Mouse (Mus musculus): ENCODE measurements around the gene Odc1.

Gene Odc1

DNA sequence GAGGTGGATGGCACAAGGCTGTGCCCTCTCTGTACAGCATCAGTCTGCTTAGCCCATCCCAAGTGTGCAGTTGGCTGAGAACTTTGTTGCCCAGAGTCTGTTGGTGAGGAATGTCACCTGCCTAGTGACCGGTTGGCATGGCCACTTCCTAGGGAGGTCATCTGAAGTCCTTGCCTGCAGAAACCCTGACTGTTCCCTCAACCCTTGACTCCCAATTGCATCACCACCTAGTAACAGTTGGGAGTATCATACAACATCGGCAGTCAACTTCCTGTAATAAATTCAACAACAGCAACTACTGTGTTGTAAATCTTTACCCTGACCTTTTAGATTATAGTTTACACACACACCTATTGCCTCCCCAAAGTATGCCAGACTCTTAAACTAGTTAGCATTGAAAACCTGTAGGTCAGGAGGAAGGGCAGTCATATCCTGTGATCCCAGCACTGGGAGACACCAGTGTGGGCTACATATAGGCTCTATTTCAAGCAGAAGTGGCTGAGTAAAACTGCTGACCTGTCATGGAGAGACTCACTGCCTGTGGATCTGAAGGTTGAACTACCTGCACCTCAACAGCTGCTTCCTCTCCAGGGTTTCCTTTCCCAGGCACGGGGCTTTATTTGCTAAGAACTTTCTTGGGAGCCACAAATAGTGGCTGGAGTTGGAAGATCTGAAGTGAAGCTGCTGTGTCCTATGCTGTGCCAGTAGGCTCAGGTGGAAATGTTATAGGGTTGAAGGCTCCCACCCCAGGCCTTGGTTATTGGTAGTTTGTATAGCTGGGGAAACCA lies 6.8 kb downstream of the Odc1 start:
- DNase-seq: no peak

DNA sequence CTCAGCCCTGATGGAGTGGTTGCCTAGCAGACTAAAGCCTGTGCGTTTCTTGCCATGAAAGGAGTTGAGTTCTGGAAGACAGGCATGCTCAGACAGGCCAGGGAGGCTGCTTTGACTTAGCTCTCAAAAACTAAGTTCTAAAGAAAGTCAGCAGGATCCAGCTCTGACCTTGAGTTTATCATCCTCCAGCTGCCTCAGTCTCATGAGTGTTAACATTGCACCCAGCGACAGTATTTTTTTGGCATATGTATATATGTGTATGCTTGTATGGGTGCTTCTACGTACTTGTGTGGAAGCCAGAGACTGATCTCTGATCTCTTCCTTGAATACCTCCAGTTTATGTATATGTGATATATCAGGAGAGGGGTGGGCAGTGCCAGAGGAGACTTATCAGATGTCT lies 7.8 kb downstream of the Odc1 start:
- DNase-seq: no peak

GRCm38 (mm10) chr12:17552949-17553348 lies 8.4 kb downstream of the Odc1 start:
- no peak for DNase-seq

DNA sequence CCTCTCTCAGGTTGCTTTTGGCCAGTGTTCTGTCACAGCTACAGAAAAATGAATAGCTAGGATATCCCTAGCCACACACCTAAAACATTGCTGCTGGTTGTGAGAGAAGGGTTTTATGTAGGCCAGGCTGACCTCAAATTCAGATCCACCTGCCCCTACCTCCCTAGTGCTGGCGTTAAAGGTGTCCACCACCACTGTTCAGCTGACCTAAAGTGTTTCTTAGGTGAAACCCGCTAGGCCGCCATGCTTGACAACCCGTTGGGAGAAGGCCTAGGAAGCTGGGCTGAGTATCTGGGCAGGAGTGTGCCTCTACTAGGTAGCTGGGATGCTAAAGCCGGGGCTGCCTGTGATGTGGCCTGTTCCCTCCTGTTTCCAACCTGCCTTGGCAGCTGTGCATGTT lies 9.0 kb downstream of the Odc1 start:
- no peak for DNase-seq

GRCm38 (mm10) chr12:17554200-17554951 lies 9.8 kb downstream of the Odc1 start:
- DNase-seq: peak; percentile 81 to 94

GRCm38 (mm10) chr12:17556430-17557343 lies 12.1 kb downstream of the Odc1 start:
- peak; percentile 54 to 81 for DNase-seq

DNA sequence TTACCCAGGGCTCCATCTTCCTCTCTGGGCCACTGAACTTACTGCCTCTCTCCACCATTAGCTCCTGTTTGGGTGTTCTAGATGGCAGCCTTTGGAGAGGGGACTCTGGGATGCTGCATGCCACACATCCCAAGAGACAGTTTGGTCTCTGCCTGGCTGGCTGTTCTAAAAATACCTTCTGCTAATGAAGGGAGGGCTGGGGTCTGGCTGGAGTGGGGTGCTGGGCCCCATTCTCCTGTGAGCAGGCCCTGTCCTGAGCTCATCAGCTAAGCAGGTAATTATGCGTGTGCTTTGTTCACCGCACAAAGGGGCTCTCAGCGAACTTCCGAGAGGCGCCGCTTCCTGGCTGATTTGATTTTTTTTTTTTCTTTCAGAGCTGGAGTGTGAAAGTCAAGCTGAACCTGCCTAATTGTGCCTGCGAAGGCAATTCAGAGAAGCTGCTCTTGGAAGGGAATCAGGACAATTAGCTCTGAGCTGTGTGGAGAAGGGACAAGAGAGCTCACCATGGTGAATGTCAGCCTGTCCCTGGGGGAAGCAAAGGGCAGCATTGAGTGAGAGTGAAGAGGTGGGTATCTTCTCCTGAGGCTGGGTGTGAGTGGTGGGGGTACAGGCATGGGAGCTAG lies 12.9 kb downstream of the Odc1 start:
- DNase-seq: no peak

- DNase-seq: no peak
Observed at GRCm38 (mm10) chr12:17557967-17558345, 13.4 kb downstream of the Odc1 start.

DNA sequence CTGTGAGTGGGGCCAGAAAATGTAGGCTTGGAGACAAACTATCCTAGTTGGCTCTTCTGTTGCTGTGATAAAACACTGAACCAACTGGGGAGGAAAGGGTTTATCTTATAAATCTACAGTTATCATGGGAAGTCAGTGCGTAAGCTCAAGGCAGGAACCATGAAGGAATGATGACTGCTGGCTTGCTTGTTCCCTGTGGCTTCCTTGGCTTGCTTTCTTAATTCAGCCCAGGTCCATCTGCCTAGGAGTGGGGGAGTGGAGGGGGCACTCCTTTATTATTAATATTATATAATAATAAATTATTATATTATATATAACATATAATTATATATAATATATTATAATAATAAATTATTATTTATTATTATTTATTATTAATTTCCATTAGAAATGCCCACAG lies 17.8 kb downstream of the Odc1 start:
- no peak for DNase-seq

- DNase-seq: no peak
Observed at GRCm38 (mm10) chr12:17565393-17566045, 20.9 kb downstream of the Odc1 start.

- no peak for DNase-seq
Observed at GRCm38 (mm10) chr12:17566046-17566408, 21.4 kb downstream of the Odc1 start.

- DNase-seq: no peak
Observed at GRCm38 (mm10) chr12:17568564-17568963, 24.0 kb downstream of the Odc1 start.

DNA sequence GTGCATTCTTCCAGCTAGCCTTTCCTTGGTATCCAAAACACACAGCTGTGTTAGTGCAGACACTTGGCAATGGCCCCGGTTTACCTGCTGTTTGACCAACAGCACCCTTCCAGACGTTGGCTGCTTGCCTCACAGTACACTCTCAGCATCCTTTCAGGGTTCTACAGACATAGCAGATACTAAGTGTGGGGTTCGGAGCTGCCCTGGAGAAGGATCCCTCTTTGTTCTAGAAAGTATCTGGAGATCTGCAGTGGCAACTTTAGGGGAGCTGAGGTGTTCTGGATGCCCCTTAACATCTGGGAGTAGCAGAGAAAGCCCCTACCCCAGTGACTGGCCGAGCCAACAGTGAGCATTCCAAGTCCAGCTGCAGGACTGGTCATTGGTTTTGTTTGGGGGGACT lies 30.0 kb downstream of the Odc1 start:
- no peak for DNase-seq

DNA sequence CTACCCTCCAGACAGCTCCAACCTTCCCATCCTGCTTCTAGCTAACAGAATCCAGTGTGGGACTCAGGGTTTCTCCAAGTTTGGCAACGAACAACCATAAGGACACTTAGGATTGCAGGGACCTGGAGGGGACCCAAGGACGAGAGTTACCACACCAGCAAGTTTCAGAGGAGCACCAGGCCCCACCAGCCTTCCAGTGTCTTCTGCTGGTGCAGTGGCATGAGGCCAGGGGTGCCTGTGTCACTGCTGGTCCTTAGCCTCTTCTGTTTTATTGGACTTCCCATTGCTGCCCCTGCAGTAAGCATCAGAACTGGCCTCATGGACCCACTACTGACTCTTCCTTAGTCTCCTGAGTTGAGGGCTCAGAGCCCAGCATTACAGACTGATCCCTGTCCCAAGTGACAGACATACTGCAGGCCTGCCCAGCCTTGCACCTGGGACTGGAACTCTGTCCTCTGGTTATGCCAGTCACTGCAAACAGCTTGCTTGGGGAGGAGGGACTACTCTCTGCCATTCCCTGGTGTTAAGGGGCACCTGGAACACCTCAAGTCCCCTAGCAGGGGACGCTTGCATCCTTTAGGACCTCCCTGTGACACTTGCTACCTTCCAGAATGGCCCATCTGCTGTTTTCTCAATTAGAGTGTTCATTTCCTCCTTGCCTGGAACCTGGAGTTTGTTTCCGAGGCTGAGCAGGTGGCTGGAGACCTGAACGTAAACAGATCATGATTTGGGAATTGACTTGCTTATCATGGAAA lies 30.7 kb downstream of the Odc1 start:
- DNase-seq: no peak

DNA sequence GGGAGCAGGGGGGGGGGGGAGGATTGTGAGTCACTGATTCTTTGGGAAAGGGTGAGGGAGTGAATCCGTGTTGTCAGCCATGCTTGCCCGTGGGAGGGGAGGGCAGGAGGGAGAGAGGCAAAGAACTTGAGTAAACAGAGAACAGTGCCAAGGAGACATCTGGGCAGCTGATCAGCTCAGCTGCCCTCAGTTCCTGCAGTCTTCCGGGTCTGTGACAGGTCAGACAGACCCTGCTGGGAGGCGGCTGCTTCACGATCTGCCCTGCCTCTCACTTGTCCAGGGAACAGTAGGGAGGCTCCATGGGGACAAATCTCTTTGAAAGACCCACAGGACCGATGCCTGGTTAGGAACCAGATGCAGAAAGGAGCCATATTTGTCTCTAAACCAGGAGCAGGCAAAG lies 31.4 kb downstream of the Odc1 start:
- peak; percentile 18 to 30 for DNase-seq

- no peak for DNase-seq
Observed at GRCm38 (mm10) chr12:17578601-17579000, 34.0 kb downstream of the Odc1 start.

DNA sequence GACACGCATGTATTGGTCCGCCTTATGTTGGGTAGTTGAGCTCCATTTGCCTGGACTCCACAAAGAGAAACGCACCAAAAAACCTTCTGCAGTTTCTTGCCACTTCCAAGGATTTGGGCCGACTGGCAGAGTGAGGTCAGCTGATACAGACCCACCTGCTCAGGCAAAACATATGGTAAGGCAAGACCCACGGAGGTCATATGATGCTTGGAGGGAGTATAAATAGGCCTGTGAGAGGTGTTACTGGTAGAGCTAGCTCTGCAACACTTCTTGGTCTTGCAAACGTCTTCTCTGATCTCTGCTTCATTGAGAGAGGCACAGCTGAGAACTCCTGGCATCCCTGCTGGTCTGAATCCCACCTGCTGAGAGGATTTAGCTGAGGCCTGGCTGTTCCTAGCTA lies 36.4 kb downstream of the Odc1 start:
- DNase-seq: no peak

- DNase-seq: no peak
Observed at GRCm38 (mm10) chr12:17582406-17582805, 37.8 kb downstream of the Odc1 start.

DNA sequence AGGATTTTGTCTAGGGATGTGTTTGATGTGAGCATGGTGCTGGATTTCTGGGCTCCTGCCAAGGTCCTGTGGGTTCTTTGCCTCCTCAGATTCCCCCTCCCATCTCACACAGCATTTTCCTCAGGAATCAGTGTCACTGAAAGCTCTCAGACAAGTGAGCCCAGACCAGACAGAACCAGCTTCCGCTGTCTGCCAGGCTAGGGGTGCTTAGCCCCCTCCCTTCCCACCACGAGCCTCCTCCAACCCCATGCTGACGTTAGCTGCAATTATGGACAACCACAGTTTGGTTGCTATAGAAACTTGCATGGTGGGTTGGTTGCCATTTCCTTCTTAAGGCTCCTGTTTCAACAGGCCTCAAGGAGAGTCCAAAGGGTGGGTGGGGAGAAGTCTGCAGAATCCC lies 39.3 kb downstream of the Odc1 start:
- no peak for DNase-seq

- no peak for DNase-seq
Observed at GRCm38 (mm10) chr12:17586011-17586410, 41.4 kb downstream of the Odc1 start.

DNA sequence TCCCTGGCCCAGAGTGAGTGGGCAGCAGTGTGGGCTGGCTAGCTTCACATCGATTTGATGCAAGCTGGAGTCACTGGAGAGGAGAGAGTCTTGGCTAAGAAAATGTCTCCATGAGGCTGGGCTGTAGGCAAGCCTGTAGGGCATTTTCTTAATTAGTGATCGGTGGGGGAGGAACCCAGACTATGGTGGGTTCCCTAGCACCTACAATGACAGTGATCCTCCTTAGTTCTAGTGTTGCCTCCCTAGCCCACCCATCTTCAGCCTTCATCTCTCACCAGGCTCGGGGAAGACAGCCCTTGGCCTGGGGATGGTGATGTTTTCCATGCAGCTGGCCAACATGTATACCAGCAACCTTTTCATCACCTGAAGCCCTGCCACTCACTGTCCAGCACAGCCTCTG lies 43.8 kb downstream of the Odc1 start:
- no peak for DNase-seq

Measured in kidney, adult 8-10 months (tissue).